Mouse (Mus musculus) thymus, adult 2 months (tissue): ENCODE results near the gene Ccdc8.

ENCODE experiments used
- CTCF ChIP-seq: fragments of 200-500 bp; IDR thresholded peaks from 2 replicates; pipeline ENCODE4 v1.5.1; 2012; ENCODE audit warnings: mild to moderate bottlenecking, control low read depth, low read length, moderate library complexity, borderline replicate concordance; ENCODE audit not compliant: control insufficient read depth, poor library complexity, insufficient read depth; ENCODE audit errors: extremely low read depth
- POLR2A ChIP-seq: fragments of 200-500 bp; IDR thresholded peaks from 2 replicates; pipeline ENCODE4 v1.6.1; 2012; ENCODE audit warnings: mild to moderate bottlenecking, low read length, control low read depth, moderate library complexity; ENCODE audit not compliant: control insufficient read depth, poor library complexity, insufficient read depth; ENCODE audit errors: extremely low read depth

DNA sequence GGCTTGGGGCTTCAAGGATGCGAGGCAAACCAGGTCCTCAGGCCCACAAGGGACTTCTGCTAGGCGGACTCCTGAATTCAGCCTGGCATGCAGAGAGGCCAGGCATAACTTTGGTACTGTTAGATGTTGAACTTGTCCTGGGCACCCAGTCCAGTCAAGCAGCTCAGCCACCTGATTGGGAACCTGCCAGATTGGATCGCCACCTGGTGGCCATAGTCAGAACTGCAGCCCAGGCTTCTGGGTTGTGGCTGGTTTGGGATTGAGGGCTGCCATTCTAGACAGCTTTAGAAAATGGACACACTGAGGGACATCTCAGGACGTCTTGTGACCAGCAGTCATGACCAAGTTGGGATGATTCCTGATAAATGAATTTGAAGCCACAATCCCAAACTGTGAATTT lies 7.1 kb downstream of the Ccdc8 start:
- TF ChIP-seq CTCF (peak; percentile 98), POLR2A (no peak)
